Mouse (Mus musculus): ENCODE data around the gene Areg.

- TF ChIP-seq CTCF (IDR thresholded peaks at IDR 0.05; ENCODE audit: low read depth, low read length) (no peak), POLR2A (IDR thresholded peaks at IDR 0.05; ENCODE audit: insufficient read depth, low read length) (no peak)
Observed at GRCm38 (mm10) chr5:91101742-91102141, 37.7 kb upstream of the Areg start.
